Mouse (Mus musculus): ENCODE data around the gene Gpr61.

The Gpr61 gene

GRCm38 (mm10) chr3:108131216-108131615 lies 23.5 kb downstream of the Gpr61 start:
- no peak for DNase-seq (ENCODE audit: low spot score)

DNA sequence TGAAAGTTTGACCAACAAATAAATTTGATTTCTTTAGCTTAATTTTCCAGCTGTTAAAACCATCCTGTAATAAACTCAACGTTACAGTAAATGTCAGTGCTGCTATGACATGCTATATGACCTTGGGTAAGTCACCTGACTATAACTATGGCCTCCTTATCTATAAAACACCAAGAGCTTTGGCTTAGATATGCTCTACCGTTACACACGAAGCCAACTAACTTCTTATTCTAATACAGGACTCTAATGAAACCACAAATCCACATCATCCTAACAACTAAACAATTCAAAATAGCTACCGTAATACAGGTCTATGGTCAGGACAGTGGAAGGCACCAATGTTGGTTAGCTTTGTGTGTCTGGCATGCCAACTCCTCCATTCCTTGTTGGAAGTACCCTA lies 24.9 kb downstream of the Gpr61 start:
- no peak for DNase-seq (ENCODE audit: low spot score)

GRCm38 (mm10) chr3:108129367-108129766 lies 25.3 kb downstream of the Gpr61 start:
- DNase-seq (ENCODE audit: low spot score) = no peak

GRCm38 (mm10) chr3:108128520-108128919 lies 26.2 kb downstream of the Gpr61 start:
- no peak for DNase-seq (ENCODE audit: low spot score)

DNA sequence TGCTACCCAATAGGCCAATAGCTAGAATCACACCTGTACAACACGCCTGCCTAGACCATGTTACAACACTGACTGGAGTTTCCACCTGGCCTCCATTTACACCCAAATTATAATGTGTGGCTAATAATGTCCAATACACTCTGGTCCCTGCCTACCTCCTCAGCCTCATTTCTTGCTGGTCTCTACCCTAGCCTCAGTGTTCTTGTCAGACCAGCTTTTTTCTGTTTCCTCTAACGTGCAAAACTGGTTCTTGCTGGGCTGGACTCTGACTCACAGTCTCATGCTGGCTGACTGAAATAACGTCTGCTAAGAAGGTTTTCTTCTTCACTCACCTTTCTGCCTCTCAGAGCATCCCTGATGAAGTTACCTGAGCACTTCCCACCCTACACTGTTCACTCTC lies 28.4 kb downstream of the Gpr61 start:
- DNase-seq (ENCODE audit: low spot score) = no peak

GRCm38 (mm10) chr3:108124131-108124530 lies 30.6 kb downstream of the Gpr61 start:
- DNase-seq (ENCODE audit: low spot score) = no peak

DNA sequence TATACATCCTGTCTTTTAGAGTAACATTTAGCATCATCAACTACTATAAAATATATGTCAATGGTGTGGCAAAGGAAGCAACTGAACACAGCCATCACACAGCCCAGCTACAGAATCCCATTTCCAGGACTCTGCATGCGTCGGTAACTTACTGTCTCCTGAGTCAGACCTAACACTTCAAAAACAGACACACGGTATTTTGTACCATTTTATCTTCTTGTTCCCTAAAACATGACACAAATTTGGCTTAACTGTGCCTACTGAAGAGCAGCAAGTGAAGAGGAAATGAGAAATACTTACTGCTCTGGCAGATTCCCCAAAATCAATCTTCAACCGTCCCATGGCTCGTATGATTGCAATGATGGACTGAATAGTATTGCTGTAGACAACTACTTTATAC lies 31.4 kb downstream of the Gpr61 start:
- DNase-seq (ENCODE audit: low spot score) = no peak

DNA sequence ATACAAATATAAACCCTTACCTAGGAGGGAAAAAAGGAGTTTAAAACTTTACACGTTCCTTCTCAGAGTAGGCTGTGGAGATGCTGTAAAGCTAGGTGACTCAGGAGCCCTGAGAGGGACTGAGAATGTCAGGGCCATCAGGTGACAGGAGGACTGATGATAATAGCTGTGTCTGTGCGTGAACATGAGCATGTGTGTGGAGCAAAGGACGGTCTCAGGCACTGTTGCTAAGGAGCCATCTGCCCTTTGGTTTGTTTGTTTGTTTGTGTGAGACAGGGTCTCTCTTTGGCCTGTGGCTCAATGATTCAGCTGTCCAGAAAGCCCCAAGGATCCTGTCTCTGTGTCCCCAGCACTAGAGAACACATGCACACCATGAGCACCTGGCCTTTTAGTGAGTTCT lies 33.6 kb downstream of the Gpr61 start:
- no peak for DNase-seq (ENCODE audit: low spot score)

GRCm38 (mm10) chr3:108117465-108117864 lies 37.2 kb downstream of the Gpr61 start:
- no peak for DNase-seq (ENCODE audit: low spot score)

- DNase-seq (ENCODE audit: low spot score) = no peak
Observed at GRCm38 (mm10) chr3:108113591-108114289, 40.9 kb downstream of the Gpr61 start.

DNA sequence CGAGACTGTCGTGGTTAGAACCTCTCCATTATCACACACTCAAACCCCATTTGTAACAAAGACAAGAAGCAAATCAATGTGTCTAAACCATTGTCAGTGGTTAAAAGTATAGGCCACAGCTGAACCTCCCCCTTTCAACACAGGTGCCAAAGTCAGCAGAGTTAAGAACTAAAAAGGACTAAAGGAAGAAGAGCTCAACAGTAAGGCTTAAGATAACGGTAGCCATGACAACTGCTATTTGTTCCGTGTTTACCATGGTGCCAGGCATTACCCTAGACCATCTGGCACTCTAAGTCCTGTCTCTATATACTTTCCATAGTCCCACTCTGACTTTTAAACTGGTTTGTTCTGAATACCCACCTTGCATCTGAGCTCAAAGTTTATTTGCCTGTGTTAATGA lies 42.0 kb downstream of the Gpr61 start:
- DNase-seq (ENCODE audit: low spot score) = no peak

DNA sequence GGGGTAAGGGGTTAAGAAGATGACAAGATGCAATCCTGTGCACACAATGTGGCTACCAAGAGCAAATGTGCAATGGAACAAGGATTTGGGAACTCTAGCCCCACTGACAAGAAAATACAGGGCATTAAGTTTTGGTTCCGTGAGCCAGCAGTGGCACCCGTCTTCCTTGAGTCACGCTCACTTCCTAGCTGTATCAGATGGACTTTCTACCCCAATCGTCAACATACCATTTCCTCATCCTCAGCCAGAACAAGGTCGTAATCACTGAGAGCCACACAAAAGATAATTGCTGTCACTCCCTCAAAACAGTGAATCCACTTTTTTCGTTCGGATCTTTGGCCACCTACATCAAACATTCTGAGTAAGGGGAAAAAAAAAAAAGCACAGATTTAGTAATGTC lies 42.4 kb downstream of the Gpr61 start:
- DNase-seq (ENCODE audit: low spot score) = no peak

- no peak for DNase-seq (ENCODE audit: low spot score)
Observed at GRCm38 (mm10) chr3:108111320-108111719, 43.4 kb downstream of the Gpr61 start.

DNA sequence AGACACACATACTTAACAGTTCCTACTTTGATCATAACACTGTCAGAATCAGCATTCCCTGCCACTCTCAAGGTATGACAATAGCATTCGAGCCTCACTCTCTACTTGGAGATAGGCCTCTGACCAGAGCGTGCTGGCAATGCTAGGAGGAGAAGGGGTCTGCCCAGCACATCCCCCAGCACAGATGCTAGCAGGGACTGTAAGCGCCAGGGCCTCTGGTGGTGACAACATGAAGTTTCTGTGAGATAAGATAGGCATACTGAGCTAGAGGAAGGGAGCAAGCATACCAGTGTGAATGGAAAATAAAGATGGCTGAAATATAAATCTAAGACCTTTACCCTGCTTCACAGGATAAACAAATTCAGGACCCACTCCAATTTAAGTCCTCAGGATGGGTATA lies 49.4 kb downstream of the Gpr61 start:
- DNase-seq (ENCODE audit: low spot score) = no peak

GRCm38 (mm10) chr3:108102075-108102474 lies 52.6 kb downstream of the Gpr61 start:
- DNase-seq (ENCODE audit: low spot score) = no peak

- no peak for DNase-seq (ENCODE audit: low spot score)
Observed at GRCm38 (mm10) chr3:108101594-108101993, 53.1 kb downstream of the Gpr61 start.
